Mouse (Mus musculus) cerebellum, adult 2 months (tissue): ENCODE measurements at regions not wholly inside any gene's neighbourhood (a gene's known extent, or its start where the extent isn't known, plus 50 kb on each side); places are given as distances from the start of the nearest gene placed in this dataset.

Experiments used
- CTCF ChIP-seq: fragments of 200-500 bp; IDR thresholded peaks from 2 replicates; pipeline ENCODE4 v1.5.1; 2011; ENCODE audit warnings: low read depth, mild to moderate bottlenecking, control low read depth, low read length, moderate library complexity, borderline replicate concordance; ENCODE audit not compliant: insufficient read depth
- POLR2A ChIP-seq: fragments of 200-500 bp; IDR thresholded peaks from 2 replicates; pipeline ENCODE4 v1.6.1; 2011; ENCODE audit warnings: low read length, control low read depth, borderline replicate concordance; ENCODE audit not compliant: insufficient read depth

DNA sequence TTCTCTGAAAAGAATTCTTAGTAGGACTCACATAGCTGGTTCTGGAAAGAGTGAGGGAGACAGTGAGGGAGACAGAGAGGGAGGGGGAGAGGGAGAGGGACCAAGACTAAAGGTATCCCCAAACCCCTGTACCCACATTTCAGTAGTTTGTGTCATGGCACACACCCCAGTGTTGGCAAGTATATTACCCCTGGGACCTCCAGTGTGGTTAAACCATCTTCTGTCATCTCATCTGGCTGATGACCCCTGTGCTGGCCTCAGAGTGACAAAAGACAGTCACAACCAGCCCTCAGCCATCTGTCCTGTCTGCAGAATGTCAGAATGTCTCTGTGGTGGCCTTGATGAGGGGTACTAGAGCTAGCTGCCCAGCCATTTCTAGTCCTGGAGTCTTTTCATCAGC lies 107.6 kb upstream of the Clstn2 start:
- no peak for TF ChIP-seq POLR2A
- TF ChIP-seq CTCF, result no peak
